Mouse (Mus musculus) ES-E14 (cell line): ENCODE measurements around the gene Hras.

Experiments
- CHD2 ChIP-seq: IDR thresholded peaks from 2 replicates; pipeline ENCODE4 v1.6.1; 2014; ENCODE audit warnings: mild to moderate bottlenecking, low read depth, low read length, inconsistent platforms
- HCFC1 ChIP-seq: IDR thresholded peaks from 2 replicates; pipeline ENCODE4 v1.6.1; 2012; ENCODE audit warnings: low read length, inconsistent platforms, borderline replicate concordance; ENCODE audit not compliant: insufficient read depth
- MAFK ChIP-seq: IDR thresholded peaks from 2 replicates; pipeline ENCODE4 v1.6.1; 2014; ENCODE audit warnings: mild to moderate bottlenecking, low read depth, low read length, inconsistent platforms; ENCODE audit not compliant: insufficient read depth
- ZC3H11A ChIP-seq: IDR thresholded peaks from 2 replicates; pipeline ENCODE4 v1.6.1; 2012; ENCODE audit warnings: low read depth, mild to moderate bottlenecking, inconsistent platforms, low read length, borderline replicate concordance
- ZNF384 ChIP-seq: IDR thresholded peaks from 2 replicates; pipeline ENCODE4 v1.6.1; 2012; ENCODE audit warnings: low read depth, low read length, inconsistent platforms

DNA sequence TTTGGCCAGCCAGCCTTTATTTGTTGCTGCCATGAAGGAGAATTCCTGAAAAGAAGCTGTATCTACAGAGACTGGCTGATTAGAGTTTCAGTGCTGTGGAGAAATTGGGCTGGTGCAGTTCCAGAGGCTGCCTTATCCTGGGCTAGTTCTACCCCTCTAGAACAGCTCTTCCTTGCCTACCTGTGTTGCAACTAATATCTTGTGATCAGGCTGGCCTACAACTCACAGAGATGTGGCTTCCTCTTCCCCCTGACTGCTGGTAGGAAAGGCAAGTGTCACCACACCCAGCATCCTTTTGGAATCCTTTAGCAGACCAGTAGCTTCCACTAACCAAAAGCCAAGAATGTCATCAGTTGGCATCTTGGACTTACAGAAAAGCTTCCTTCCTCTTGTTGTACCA is 23.9 kb downstream of the Hras start:
- no peak for TF ChIP-seq ZC3H11A
- TF ChIP-seq HCFC1, result no peak
- no peak for TF ChIP-seq ZNF384
- no peak for TF ChIP-seq MAFK
- TF ChIP-seq CHD2, result no peak
